Mouse (Mus musculus) thymus, adult 2 months (tissue): ENCODE data around the gene Adgrl3.

Experiments
- CTCF ChIP-seq: fragments of 200-500 bp; IDR thresholded peaks from 2 replicates; pipeline ENCODE4 v1.5.1; 2012; ENCODE audit warnings: mild to moderate bottlenecking, control low read depth, low read length, moderate library complexity, borderline replicate concordance; ENCODE audit not compliant: control insufficient read depth, poor library complexity, insufficient read depth; ENCODE audit errors: extremely low read depth
- POLR2A ChIP-seq: fragments of 200-500 bp; IDR thresholded peaks from 2 replicates; pipeline ENCODE4 v1.6.1; 2012; ENCODE audit warnings: mild to moderate bottlenecking, low read length, control low read depth, moderate library complexity; ENCODE audit not compliant: control insufficient read depth, poor library complexity, insufficient read depth; ENCODE audit errors: extremely low read depth

DNA sequence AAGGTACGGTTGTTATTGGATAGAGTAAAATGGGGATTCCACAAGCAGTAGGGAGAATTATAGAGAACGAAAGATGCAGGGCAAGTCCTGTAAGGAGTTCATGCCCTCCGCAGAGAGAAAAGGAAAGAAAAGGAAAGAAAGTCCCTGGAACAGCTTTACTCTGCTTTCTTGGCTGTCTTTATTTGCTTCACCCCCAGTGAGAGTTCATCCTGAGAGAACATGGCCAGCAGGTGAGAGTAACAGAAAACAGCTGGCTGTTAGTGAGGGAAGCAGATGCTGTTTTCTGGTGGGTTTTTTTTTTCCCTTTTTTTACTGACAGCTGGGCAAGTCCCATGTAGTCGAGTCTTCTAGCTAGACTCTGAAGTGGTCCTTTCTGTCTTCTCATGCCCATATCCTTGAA, 327.6 kb downstream of the Adgrl3 start:
- TF ChIP-seq POLR2A: no peak
- no peak for TF ChIP-seq CTCF
